Mouse (Mus musculus): ENCODE measurements at regions not wholly inside any gene's neighbourhood (a gene's known extent, or its start where the extent isn't known, plus 50 kb on each side); places are given as distances from the start of the nearest gene placed in this dataset.

DNA sequence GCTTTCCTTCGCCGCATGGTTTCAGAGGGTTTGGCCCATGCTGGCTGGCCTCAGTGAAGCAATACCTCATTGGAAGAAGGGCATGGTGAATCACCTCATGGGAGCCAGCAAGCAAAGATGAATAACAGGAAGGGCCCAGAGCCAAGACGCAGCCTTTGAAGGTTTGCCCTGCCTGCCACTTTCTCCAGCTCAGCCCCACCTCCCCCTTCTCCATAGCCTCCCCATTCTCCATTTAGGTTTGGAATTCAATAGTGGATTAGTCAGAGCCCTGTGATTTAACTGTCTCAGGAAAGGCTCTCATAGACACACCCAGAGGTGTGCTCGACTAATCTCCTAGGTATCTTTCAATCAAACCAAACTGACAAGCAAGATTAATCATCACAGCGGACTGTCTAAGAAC lies 201.0 kb downstream of the H2al1j start:
- Histone ChIP-seq H3K4me2 (ENCODE audit: low read depth, severe bottlenecking) (no peak overlapping the region), H3K9ac (ENCODE audit: low read length) (no peak overlapping the region), H3K9me3 (ENCODE audit: control insufficient read depth, low read length) (no peaks in the 10 kb centered on the region), H3K27me3 (ENCODE audit: control insufficient read depth, insufficient read depth, low read length) (no peaks in the 10 kb centered on the region), H3K27ac (replicated peaks; ENCODE audit: low read depth, low read length) (no peak overlapping the region), H3K4me3 (ENCODE audit: low read depth, low read length) (no peak overlapping the region), H3K36me3 (ENCODE audit: control insufficient read depth, insufficient read depth, low read length) (no peaks in the 10 kb centered on the region), H3K4me1 (ENCODE audit: control insufficient read depth, insufficient read depth, low read length) (no peaks in the 10 kb centered on the region)
- WGBS = 79% methylated on average over 5 of the region's 5 CpGs
- ATAC-seq (ENCODE audit: insufficient number of reproducible peaks, low FRiP score, low TSS enrichment, low read depth) (no peak), DNase-seq (ENCODE audit: low spot score) (no peak)

DNA sequence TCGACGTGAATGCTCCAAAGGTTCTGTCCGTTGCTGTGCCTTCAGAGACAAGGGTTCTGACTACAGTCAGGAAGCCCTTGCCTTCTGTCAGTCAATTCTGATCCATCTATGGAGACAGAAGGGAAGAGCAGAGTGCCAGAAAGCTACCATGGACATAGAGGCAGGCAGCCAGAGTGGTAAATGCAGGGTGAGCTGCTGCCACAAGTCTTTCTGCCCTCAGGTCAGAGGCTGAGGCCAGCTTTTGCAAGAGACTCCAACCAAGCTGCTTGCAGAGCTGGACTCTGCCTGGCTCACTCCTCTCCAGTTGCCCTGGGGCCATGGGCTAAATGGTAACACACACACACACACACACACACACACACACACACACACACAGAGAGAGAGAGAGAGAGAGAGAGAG lies 201.6 kb downstream of the H2al1j start:
- Histone ChIP-seq H3K4me3 (ENCODE audit: low read depth, low read length) (no peak overlapping the region), H3K4me1 (ENCODE audit: control insufficient read depth, insufficient read depth, low read length) (no peaks in the 10 kb centered on the region), H3K27ac (replicated peaks; ENCODE audit: low read depth, low read length) (no peak overlapping the region), H3K4me2 (ENCODE audit: low read depth, severe bottlenecking) (no peak overlapping the region), H3K9ac (ENCODE audit: low read length) (no peak overlapping the region), H3K27me3 (ENCODE audit: control insufficient read depth, insufficient read depth, low read length) (no peaks in the 10 kb centered on the region), H3K9me3 (ENCODE audit: control insufficient read depth, low read length) (no peaks in the 10 kb centered on the region), H3K36me3 (ENCODE audit: control insufficient read depth, insufficient read depth, low read length) (no peaks in the 10 kb centered on the region)
- no peak for ATAC-seq (ENCODE audit: insufficient number of reproducible peaks, low FRiP score, low TSS enrichment, low read depth)
- DNase-seq (ENCODE audit: low spot score) = no peak
- WGBS = 85% methylated on average over 3 of the region's 3 CpGs

GRCm38 (mm10) chrX:11532817-11533216 lies 205.2 kb downstream of the H2al1j start:
- H3K27me3 ChIP-seq (ENCODE audit: control insufficient read depth, insufficient read depth, low read length) = no peaks in the 10 kb centered on the region
- no peaks in the 10 kb centered on the region for H3K36me3 ChIP-seq (ENCODE audit: control insufficient read depth, insufficient read depth, low read length)
- H3K4me3 ChIP-seq (ENCODE audit: low read depth, low read length) = no peak overlapping the region
- no peak overlapping the region for H3K9ac ChIP-seq (ENCODE audit: low read length)
- 80% methylated on average over 4 of the region's 4 CpGs for WGBS
- ATAC-seq (ENCODE audit: insufficient number of reproducible peaks, low FRiP score, low TSS enrichment, low read depth) (no peak), DNase-seq (ENCODE audit: low spot score) (no peak)
- no peaks in the 10 kb centered on the region for H3K4me1 ChIP-seq (ENCODE audit: control insufficient read depth, insufficient read depth, low read length)
- H3K9me3 ChIP-seq (ENCODE audit: control insufficient read depth, low read length) = no peaks in the 10 kb centered on the region
- no peak overlapping the region for H3K4me2 ChIP-seq (ENCODE audit: low read depth, severe bottlenecking)
- no peak overlapping the region for H3K27ac ChIP-seq (replicated peaks; ENCODE audit: low read depth, low read length)

DNA sequence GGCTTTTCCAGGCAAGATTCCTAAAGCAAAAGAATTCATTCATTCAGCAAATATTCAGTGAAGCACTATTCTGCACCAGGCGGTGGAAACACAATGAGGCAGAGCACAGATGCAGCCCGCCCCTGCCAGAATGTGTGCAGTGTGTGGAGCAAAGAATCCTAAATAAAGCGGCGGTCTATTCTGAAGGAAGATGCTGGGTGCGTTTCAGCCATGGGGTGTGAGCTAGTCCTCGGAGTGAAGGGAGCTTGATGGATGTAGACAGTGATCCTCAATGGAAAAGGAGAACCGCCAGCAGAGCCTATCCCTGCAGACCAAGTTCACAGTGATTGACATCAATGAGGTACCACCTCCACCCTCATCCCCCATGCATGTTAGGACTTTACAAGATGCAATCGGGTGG lies 206.2 kb downstream of the H2al1j start:
- Histone ChIP-seq H3K36me3 (ENCODE audit: control insufficient read depth, insufficient read depth, low read length) (no peaks in the 10 kb centered on the region), H3K9ac (ENCODE audit: low read length) (no peak overlapping the region), H3K4me3 (ENCODE audit: low read depth, low read length) (no peak overlapping the region), H3K27ac (replicated peaks; ENCODE audit: low read depth, low read length) (no peak overlapping the region), H3K4me2 (ENCODE audit: low read depth, severe bottlenecking) (no peak overlapping the region), H3K27me3 (ENCODE audit: control insufficient read depth, insufficient read depth, low read length) (no peaks in the 10 kb centered on the region), H3K9me3 (ENCODE audit: control insufficient read depth, low read length) (no peaks in the 10 kb centered on the region), H3K4me1 (ENCODE audit: control insufficient read depth, insufficient read depth, low read length) (no peaks in the 10 kb centered on the region)
- no peak for ATAC-seq (ENCODE audit: insufficient number of reproducible peaks, low FRiP score, low TSS enrichment, low read depth)
- 78% methylated on average over 8 of the region's 8 CpGs for WGBS
- DNase-seq (ENCODE audit: low spot score) = no peak

GRCm38 (mm10) chrX:11541011-11541410 lies 213.4 kb downstream of the H2al1j start:
- no peak for ATAC-seq (ENCODE audit: insufficient number of reproducible peaks, low FRiP score, low TSS enrichment, low read depth)
- 0 out of 2 replicates have a peak, but pooled peaks cover 2% of the 10 kb centered on the region for H3K27me3 ChIP-seq (ENCODE audit: control insufficient read depth, insufficient read depth, low read length)
- WGBS = 80% methylated on average over 2 of the region's 2 CpGs

DNA sequence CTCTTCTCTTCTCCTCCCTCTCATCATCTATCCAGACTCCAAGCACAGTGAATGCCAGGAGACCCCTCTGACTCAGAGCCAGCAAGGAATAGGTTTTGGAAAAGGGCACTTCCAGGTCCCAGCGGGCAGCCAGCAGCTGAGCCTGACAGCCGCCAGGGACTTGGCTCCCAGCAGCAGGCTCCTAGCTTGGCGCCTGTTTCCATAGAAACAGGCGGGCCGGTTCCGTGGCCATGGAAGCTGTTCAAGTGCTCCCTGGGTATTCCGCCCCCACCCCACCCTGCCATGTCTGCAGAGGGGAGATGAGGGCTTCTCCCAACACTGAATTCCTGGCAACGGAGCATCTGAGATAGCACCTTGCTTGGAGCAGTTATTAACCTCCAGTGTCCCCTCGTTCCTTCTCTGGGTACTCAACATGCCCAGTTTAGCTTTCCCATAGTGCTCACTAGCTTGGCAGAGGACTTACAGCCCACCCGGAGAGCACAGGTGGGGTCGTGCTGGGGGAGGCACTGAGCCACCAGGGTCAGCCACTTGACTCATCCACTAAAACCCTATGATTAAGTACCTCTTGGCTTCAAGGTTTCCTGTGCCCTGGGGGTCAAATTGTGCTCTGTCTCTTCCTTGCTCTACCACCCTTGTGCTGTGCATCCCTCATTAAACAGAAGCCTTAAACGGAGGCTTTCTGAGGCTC lies 222.7 kb downstream of the H2al1j start:
- peaks cover 9% of the 10 kb centered on the region; the same call in 1 of the 2 replicates for H3K27me3 ChIP-seq (ENCODE audit: control insufficient read depth, insufficient read depth, low read length)
- WGBS = 16% methylated on average over 12 of the region's 12 CpGs
- no peak for ATAC-seq (ENCODE audit: insufficient number of reproducible peaks, low FRiP score, low TSS enrichment, low read depth)
- H3K4me2 ChIP-seq (ENCODE audit: low read depth, severe bottlenecking) = no peak overlapping the region
- no peaks in the 10 kb centered on the region for H3K36me3 ChIP-seq (ENCODE audit: control insufficient read depth, insufficient read depth, low read length)
- DNase-seq (ENCODE audit: low spot score) = no peak
- H3K9me3 ChIP-seq (ENCODE audit: control insufficient read depth, low read length) = no peaks in the 10 kb centered on the region
- no peak overlapping the region for H3K4me3 ChIP-seq (ENCODE audit: low read depth, low read length)
- no peak overlapping the region for H3K9ac ChIP-seq (ENCODE audit: low read length)
- H3K27ac ChIP-seq (replicated peaks; ENCODE audit: low read depth, low read length) = no peak overlapping the region
- no peaks in the 10 kb centered on the region for H3K4me1 ChIP-seq (ENCODE audit: control insufficient read depth, insufficient read depth, low read length)

More at GRCm38 (mm10) chrX:11541011-11541410, 213.4 kb downstream of the H2al1j start:
- Histone ChIP-seq H3K27ac (replicated peaks; ENCODE audit: low read depth, low read length) (no peak overlapping the region), H3K4me3 (ENCODE audit: low read depth, low read length) (no peak overlapping the region), H3K4me1 (ENCODE audit: control insufficient read depth, insufficient read depth, low read length) (no peaks in the 10 kb centered on the region), H3K9ac (ENCODE audit: low read length) (no peak overlapping the region), H3K36me3 (ENCODE audit: control insufficient read depth, insufficient read depth, low read length) (no peaks in the 10 kb centered on the region), H3K9me3 (ENCODE audit: control insufficient read depth, low read length) (no peaks in the 10 kb centered on the region), H3K4me2 (ENCODE audit: low read depth, severe bottlenecking) (no peak overlapping the region)
- no peak for DNase-seq (ENCODE audit: low spot score)

DNA sequence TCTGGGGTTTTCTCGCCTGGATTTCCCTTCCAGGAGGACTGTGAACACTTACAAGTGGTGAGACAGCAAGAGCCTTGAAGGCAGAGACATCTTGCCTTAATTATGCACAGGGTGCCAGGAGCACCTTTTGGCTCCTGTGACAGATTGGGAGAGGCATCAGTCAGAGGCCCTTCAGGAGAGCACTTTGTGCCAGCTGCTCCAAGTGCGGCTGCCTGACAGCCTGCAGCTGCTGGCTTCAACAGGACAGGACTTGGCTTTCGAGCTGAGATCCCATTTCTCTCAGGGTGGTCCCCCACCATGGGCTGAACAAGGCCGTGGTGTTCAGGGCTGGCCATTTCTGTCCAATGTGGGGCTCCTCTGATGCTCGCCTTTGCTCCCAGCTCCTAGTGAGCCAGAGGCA lies 224.6 kb downstream of the H2al1j start:
- 34% methylated on average over 5 of the region's 5 CpGs for WGBS
- Histone ChIP-seq H3K4me3 (ENCODE audit: low read depth, low read length) (no peak overlapping the region), H3K27ac (replicated peaks; ENCODE audit: low read depth, low read length) (no peak overlapping the region), H3K36me3 (ENCODE audit: control insufficient read depth, insufficient read depth, low read length) (no peaks in the 10 kb centered on the region), H3K27me3 (ENCODE audit: control insufficient read depth, insufficient read depth, low read length) (peaks cover 9% of the 10 kb centered on the region; the same call in 1 of the 2 replicates), H3K9me3 (ENCODE audit: control insufficient read depth, low read length) (no peaks in the 10 kb centered on the region), H3K9ac (ENCODE audit: low read length) (no peak overlapping the region), H3K4me1 (ENCODE audit: control insufficient read depth, insufficient read depth, low read length) (no peaks in the 10 kb centered on the region), H3K4me2 (ENCODE audit: low read depth, severe bottlenecking) (no peak overlapping the region)
- DNase-seq (ENCODE audit: low spot score) (no peak), ATAC-seq (ENCODE audit: insufficient number of reproducible peaks, low FRiP score, low TSS enrichment, low read depth) (no peak)

DNA sequence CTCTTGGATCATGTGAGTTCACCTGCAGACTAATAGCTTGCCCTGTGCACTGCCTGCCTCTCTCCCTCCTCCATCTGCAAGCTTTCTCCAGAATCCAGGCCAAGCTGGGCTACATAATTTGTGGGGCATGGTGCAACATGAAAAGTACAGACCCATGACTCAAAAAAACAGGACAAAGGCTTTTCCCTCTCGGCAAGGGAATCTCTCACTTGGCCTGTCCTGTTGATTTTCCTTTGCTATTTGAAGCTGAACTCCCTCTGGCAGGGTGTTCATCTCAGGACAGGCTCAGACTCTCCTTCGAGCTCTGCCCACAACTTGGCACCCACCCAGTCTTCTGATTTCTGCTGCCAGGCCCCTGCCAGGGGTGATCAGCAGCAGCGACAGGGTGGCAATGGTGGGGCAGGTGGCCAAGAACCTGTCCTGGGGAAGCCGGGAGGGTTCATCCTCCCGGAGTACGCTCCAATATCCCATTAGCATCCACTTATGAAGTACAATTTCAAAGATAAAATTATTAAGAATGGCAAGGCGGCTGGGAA lies 227.5 kb downstream of the H2al1j start:
- DNase-seq (ENCODE audit: low spot score) = no peak
- no peaks in the 10 kb centered on the region for H3K9me3 ChIP-seq (ENCODE audit: control insufficient read depth, low read length)
- H3K9ac ChIP-seq (ENCODE audit: low read length) = no peak overlapping the region
- no peak for ATAC-seq (ENCODE audit: insufficient number of reproducible peaks, low FRiP score, low TSS enrichment, low read depth)
- H3K27me3 ChIP-seq (ENCODE audit: control insufficient read depth, insufficient read depth, low read length) = peaks cover 9% of the 10 kb centered on the region; the same call in 1 of the 2 replicates
- WGBS = 88% methylated on average over 7 of the region's 7 CpGs
- no peaks in the 10 kb centered on the region for H3K4me1 ChIP-seq (ENCODE audit: control insufficient read depth, insufficient read depth, low read length)
- no peaks in the 10 kb centered on the region for H3K36me3 ChIP-seq (ENCODE audit: control insufficient read depth, insufficient read depth, low read length)
- H3K27ac ChIP-seq (replicated peaks; ENCODE audit: low read depth, low read length) = no peak overlapping the region
- H3K4me2 ChIP-seq (ENCODE audit: low read depth, severe bottlenecking) = no peak overlapping the region
- H3K4me3 ChIP-seq (ENCODE audit: low read depth, low read length) = no peak overlapping the region

- ATAC-seq (ENCODE audit: insufficient number of reproducible peaks, low FRiP score, low TSS enrichment, low read depth) (no peak), DNase-seq (ENCODE audit: low spot score) (no peak)
- H3K4me2 ChIP-seq (ENCODE audit: low read depth, severe bottlenecking) = no peak overlapping the region
- no peak overlapping the region for H3K27ac ChIP-seq (replicated peaks; ENCODE audit: low read depth, low read length)
- H3K27me3 ChIP-seq (ENCODE audit: control insufficient read depth, insufficient read depth, low read length) = no peaks in the 10 kb centered on the region
- H3K4me3 ChIP-seq (ENCODE audit: low read depth, low read length) = no peak overlapping the region
- H3K9ac ChIP-seq (ENCODE audit: low read length) = no peak overlapping the region
- 89% methylated on average over 2 of the region's 2 CpGs for WGBS
- peaks cover 4% of the 10 kb centered on the region; the same call in 1 of the 2 replicates for H3K4me1 ChIP-seq (ENCODE audit: control insufficient read depth, insufficient read depth, low read length)
- no peaks in the 10 kb centered on the region for H3K36me3 ChIP-seq (ENCODE audit: control insufficient read depth, insufficient read depth, low read length)
- no peaks in the 10 kb centered on the region for H3K9me3 ChIP-seq (ENCODE audit: control insufficient read depth, low read length)
These were observed 230.6 kb downstream of the H2al1j start for GRCm38 (mm10) chrX:11558260-11558659.
